Mouse (Mus musculus): ENCODE data around the gene Id1.

DNA sequence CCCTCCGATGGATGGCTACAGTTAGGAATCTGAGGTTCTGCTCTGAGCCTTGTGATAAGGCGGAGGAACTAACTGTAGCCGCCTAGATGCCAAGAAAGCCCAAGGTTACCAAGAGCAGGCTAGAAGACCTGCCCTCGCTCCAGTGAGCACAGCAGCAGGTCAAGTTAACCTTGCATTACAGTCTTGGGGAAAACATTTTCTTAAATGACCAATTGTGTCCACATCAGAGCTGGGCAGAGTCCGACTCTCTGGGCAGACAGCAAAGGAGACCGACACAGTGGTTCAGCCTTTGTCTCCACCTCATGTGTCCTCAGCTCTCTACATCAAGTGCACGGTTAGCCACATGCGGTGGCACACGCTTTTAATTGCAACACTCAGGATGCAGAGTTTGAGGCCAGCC, 35.5 kb downstream of the Id1 start:
- TF ChIP-seq CTCF (IDR thresholded peaks at IDR 0.05; ENCODE audit: low read depth, low read length) (no peak), POLR2A (IDR thresholded peaks at IDR 0.05; ENCODE audit: extremely low read depth, insufficient read depth, low read length) (no peak)
